Mouse (Mus musculus): ENCODE measurements around the gene Fnip2.
A peak's percentile ranks its signal among the peaks of the same experiment; 100 is the strongest.
"Not testable (repeated sequence)": the region's sequence is repeated elsewhere in the genome, so short reads cannot be mapped to it uniquely, and the experiment has no call there.

Gene Fnip2

GRCm38 (mm10) chr3:79567703-79568362, at the start of gene Fnip2:
Fnip2 (minus strand) TSS chr3:79567796.
- peak; percentile 99 for DNase-seq (ENCODE audit: low read depth, low spot score)

DNA sequence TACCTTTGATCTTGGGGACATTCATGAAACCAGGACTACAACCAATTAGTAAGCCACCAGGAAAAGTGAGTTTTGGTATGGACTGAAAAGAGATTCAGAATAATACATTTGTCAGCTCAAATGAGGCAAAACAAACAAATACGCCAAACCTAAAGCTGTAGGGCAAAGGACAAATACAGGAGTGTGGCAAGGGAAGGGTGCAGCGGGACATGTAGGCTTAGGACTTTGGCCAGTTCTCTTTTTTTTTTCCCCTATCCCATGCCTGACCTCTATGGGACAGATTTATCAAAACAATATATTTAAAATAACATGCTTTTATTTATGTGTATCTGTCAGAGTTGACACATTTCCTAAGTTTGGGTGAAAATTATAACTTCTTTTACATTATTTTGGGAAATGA, 42.3 kb upstream of the Fnip2 start:
- no peak for DNase-seq (ENCODE audit: low read depth, low spot score)

DNA sequence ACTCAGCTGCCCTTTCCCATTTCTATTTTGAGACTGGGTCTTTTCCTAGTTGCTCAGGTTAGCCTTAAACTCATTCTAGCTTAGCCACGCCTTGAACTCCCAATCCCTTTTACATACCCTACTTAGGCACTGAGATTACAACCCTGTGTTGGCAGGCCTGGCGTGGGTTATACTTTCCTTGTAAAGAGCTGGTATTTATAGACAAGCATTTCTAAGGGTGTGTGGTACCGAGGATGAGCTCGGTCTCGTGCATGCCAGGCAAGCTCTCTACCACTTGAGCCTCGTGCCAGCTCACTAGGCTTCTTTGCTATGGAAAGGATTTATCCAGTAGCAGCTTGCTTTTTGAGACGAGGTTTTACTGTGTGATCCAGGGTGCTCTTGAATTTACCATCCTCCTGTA, 27.9 kb upstream of the Fnip2 start:
- DNase-seq (ENCODE audit: low read depth, low spot score), result no peak

- DNase-seq (ENCODE audit: low read depth, low spot score), result no peak
Observed at GRCm38 (mm10) chr3:79591793-79592471, 24.3 kb upstream of the Fnip2 start.

DNA sequence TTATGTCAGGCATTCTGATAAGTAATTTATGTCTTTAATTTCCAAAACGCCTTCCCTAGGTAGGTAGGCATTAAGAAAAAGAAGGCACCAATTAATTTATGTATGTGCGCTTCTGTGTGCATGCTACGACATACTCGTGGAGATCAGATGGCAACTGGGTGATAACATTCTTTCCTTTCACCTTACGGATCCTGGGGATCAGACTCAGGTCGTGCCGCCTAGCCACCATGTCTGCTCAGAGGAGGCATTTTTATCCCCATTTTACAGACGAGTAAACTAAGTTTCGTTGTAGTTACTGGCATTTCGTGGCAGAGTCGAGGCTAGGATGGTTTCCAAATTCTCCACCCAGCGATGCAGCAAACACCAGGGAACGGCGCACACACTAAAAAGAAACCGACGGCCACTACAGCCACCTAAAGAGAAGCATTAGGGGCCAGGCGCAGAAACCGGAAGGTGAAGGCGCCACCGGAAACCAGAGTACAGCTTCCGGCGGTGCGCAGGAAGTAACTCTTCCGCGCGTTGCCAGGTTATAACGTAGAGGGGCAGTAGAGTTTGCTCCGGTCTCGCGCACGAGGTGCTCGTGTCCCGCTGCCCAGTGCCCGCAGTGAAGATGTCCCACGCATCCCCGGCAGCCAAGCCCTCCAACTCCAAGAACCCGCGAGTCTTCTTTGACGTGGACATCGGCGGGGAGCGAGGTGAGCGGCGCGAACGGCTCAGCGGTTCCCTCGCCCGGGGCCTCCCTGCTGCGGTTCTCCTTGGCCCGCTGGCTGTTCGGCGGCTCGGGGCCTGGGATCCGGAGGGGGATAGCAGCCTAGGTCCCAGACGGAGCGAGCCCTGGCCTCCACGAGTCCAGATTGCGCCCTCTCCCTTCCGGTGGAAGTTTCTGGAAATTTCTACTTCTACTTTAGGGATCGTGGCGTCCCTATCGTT, 23.5 kb upstream of the Fnip2 start, which contains the start of gene Ppid:
Gene Ppid (plus strand): TSS at position 480 of the 930 bp plus-strand sequence.
- peak; percentile 87 for DNase-seq (ENCODE audit: low read depth, low spot score)

DNA sequence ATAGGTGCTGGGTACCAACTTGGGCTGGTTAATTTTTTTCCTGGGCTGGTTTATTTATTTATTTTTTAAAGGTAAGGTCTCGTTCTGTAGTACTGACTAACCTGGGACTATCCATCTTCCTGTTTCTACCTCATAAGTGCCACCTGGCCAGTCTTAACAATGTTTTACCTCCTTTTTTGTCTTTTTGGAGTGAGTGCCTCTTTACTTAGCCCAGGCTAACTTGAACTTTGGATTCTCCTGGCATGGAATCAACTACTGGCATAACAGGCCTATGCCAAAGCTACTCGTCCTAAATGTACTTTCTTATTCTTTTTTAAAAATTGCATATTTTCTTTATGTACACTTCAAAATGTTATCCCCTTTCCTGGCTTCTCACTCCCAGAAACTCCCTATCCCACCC, 22.1 kb upstream of the Fnip2 start:
- DNase-seq (ENCODE audit: low read depth, low spot score), result no peak

DNA sequence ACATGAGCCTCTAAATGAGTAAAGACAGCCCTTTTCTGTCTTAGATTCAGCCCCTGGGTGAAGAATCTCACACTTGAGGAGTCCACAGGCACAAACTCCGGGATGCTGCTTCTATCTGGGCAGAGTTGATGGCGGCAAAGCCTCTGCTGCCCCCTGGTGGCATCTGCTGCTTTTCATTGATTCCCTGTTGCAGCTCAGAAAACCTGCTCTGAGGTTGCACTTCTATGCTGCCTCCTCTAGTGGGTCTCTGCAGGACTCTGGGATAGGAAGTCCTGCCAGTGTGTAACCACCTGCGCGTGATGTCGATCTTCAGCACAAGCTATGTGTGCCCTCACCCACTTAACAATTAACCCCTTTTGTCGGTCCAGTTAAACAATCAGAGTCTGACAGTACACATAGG, 19.2 kb upstream of the Fnip2 start:
- peak; percentile 96 for DNase-seq (ENCODE audit: low read depth, low spot score)

DNA sequence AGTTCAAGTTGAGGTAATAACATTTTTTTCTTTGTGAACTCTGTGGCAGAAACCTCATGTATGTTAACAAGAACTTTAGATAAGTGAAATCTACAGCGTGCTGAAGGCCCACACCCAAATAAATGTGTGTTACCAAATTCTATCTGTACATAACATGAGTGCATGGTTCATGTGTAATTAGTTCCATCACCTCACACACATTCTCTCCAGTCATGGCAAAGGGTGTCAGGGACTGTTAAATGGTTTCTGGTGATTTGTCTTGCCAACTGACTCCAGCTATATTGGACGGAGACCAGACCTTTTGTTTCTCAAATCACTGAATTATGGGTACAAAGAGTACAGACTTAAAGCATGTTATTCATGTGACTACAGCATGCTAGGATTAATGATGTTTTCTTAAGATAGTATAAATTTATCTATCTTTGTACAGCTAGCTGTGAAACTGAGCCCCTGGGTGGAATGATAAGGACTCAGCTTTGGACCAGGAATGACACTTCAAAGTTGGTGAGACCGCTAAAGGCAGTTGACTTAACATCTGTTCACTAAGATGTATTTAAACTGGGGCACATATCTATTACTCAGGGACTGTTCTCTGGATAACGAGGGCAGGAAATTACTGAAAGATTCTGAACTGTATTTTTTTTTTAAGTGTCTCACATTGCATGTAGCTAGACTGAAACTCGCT, 12.4 kb upstream of the Fnip2 start:
- no peak for DNase-seq (ENCODE audit: low read depth, low spot score)

GRCm38 (mm10) chr3:79578164-79578563, 10.6 kb upstream of the Fnip2 start:
- no peak for DNase-seq (ENCODE audit: low read depth, low spot score)

- DNase-seq (ENCODE audit: low read depth, low spot score), result no peak
Observed at GRCm38 (mm10) chr3:79577606-79578005, 10.0 kb upstream of the Fnip2 start.

DNA sequence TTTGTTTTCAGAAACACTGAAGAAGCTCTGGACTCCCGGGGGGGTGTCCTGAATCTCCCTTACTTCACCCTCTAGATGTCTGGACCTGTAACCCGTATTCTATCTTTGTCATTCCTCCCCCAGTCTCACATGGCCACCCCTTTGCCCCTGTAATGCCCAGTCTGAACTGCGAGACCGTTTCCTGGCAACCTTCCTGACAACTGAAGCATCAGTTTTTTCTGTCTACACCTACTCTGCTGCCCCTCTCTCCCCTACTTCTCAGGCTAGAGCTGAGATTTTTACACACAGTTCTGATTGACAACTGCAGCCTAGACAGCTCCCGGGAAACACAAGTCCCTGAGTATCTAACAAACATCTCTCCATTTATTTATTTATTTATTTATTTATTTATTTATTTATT, 9.3 kb upstream of the Fnip2 start:
- no peak for DNase-seq (ENCODE audit: low read depth, low spot score)

DNA sequence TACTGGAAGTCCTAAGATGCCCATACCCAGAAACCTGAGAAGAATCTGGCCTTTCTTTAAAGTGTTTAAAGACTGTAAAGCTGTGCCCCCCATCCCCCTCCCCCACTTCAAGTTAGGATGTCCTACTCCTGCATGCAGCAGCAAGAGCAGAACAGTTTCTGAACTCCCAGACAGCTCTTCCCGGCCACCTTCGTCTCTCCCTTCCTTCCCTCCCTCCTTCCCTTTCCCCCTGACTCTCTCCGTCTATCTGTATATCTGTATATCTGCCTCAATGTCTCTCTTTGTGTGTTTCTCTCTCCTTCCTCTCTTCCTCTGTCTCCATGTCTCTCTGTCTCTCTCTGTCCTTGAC, 8.8 kb upstream of the Fnip2 start:
- DNase-seq (ENCODE audit: low read depth, low spot score), result no peak

- peak; percentile 51 for DNase-seq (ENCODE audit: low read depth, low spot score)
Observed at GRCm38 (mm10) chr3:79575576-79576467, 8.2 kb upstream of the Fnip2 start.

DNA sequence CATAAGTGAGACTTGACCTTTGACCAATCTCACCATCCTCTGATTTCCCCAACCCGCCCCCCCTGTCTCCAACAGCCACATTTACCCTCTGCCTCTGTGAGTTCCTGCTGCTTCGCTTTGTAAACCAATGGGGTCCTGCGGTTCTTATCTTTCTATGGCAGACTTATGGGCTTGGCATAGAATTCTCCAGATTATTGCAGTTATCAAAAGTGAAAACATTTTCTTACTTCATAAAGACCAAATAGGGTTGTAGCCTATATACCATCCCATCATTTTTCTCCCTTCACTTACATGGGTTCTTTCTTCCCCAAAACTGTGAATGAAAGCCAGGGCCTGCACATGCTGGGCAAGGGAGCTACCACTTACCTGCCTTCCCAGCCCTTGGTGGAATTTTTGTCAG, 6.7 kb upstream of the Fnip2 start:
- DNase-seq (ENCODE audit: low read depth, low spot score), result no peak

DNA sequence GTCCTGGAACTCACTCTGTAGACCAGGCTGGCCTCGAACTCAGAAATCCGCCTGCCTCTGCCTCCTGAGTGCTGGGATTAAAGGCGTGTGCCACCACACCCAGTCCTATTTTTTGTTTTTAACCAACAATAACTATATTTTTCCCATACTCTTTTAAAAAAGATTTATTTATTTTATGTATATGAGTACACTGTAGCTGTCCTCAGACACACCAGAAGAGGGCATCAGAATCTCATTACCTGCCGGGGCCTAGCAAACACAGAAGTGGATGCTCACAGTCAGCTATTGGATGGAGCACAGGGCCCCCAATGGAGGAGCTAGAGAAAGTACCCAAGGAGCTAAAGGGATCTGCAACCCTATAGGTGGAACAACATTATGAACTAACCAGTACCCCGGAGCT, 5.8 kb upstream of the Fnip2 start:
- not testable (repeated sequence) for DNase-seq (ENCODE audit: low read depth, low spot score)

DNA sequence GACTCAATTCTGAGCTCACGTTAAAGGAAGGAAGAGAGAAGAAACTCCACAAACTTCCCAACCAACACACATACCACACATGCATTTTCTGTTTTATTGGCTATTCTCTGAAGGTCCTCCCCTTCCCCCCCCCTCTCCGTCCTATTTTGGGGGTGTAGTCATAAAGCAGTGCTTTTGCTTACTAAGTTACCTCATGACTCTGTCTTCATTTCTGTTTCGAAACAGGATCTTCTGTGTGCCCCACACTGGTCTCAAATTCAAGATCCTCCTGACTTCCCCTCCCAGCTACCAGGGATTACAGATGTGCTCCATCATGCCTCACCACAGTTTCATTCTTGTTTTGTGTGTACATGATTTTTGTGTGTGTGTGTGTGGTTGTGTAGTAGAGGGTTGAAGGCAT, 4.8 kb upstream of the Fnip2 start:
- no peak for DNase-seq (ENCODE audit: low read depth, low spot score)

DNA sequence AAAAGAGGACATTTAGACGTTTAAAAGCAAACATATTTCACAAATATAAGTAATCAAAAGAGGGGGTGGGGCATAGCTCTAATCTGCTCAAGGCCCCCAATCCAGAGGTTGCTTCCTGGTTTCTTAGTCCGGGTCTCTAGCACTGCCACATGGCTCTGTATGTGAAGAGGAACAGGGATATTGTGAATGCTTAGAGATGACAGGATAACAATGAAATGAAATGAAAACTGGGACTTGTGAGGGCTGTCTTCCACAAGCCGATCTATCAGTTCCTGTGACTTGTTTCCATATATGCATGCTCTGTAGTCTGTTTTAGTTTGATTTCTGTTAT, 1.7 kb upstream of the Fnip2 start:
- no peak for DNase-seq (ENCODE audit: low read depth, low spot score)

GRCm38 (mm10) chr3:79568629-79569350, 1.2 kb upstream of the Fnip2 start:
- peak; percentile 70 for DNase-seq (ENCODE audit: low read depth, low spot score)

DNA sequence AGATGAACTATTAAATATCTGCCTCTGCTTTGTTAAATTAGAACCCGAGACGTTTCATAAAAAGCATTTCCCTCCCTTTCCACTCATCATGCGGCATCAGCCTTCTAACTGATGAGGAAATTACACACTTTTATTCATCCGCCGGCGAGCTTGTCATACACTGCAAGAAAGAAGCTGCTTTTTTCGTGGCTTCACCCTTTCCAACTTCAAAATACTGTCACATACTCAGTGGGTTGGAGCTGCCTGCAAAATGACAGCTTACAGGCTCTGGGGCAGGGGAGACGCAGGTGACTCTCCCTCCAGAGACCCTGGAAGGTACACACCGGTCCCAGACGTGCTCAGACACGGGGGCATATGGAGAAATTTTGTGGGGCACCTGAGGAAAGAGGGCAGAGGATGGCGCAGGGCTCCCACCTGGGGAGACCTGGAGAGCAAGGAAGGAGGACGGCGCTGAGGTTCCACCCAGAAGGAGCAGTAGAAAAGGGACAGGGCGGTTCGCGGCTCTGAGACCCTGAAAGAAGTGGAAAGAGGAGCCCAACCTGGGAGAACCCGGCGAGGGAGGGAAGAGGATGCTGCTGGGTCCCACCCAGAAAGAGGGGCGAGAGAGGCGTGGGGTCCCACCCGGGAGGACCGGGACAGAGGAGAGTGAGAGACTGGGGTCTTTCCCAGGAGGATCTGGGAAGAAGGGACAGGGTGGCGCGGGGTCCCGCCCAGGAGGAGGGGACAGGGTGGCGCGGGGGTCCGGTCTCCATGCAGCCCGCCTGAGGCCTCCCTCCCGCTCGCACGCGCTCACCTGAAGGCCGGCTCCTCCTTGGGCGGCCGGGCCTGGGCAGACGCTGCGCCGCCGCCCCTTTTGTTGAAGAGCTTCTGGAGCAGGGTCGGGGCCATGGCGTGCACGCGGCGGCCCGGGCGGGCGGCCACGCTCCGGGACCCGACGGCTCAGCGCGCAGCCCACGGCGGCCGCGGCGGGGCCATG, 592 bp downstream of the Fnip2 start:
- no peak for DNase-seq (ENCODE audit: low read depth, low spot score)
